Mouse (Mus musculus): Measurements from ENCODE around the gene Gm45716.
"Not testable (repeated sequence)": the region's sequence is repeated elsewhere in the genome, so short reads cannot be mapped to it uniquely, and the experiment has no call there.

The Gm45716 gene

GRCm38 (mm10) chr11:90251923-90252322 lies 64.4 kb downstream of the Gm45716 start:
- DNase-seq: no peak

- peak; percentile 36 to 39 for DNase-seq
Measured at GRCm38 (mm10) chr11:90252366-90252765, 64.9 kb downstream of the Gm45716 start.

GRCm38 (mm10) chr11:90254536-90254935 lies 67.1 kb downstream of the Gm45716 start:
- DNase-seq: no peak

DNA sequence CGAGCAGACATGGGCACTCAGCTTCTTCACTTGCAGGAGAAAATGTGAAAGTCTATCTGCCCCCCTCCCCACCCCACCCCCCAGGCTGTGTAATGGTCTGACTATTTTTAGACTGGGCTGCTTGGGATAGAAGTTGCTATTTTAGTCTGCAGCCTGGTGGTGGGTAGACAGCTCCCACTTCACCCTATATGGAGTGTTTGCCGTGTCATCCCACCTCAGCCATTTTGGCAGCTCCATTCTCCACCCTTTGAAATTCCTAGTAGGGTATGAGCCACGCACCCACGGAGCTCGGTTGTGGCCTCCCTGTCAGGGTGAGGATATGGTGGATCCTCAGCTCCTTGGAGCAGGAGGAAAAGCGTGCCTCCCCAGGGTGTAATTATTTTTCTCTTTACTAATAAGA lies 68.2 kb downstream of the Gm45716 start:
- DNase-seq: no peak

DNA sequence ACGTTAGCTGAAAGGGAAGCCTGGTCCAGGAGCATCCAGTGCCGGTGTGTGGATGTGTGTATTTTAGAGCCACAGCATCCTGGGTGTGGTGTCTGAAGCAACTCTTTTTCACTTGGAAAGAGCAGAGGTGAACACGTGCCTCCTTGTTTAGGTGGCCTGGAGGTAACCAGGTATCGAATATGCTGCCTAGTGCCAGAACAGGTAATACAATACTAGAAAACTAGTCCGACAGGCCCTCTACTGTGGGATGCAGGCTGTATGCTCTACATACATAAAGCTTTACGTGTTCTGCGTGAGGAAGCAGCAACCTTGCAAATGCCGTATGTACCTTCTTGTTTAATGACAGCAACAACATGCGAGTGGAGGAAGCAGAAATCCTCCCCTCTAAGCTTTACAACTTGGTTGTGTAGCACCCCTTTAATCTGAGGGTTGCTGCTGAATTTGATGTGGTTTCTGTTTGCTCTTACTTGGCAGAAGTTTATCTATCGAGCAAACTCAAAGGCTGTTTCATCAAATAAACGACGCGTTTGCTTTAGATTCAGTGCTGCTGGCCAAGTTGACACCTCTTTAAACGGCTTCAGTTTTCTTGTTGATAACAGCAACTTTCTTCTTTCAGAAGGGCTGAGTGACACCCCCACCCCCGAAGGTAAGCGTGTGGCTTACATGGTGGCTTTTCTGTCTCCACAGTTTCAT lies 69.5 kb downstream of the Gm45716 start:
- no peak for DNase-seq

DNA sequence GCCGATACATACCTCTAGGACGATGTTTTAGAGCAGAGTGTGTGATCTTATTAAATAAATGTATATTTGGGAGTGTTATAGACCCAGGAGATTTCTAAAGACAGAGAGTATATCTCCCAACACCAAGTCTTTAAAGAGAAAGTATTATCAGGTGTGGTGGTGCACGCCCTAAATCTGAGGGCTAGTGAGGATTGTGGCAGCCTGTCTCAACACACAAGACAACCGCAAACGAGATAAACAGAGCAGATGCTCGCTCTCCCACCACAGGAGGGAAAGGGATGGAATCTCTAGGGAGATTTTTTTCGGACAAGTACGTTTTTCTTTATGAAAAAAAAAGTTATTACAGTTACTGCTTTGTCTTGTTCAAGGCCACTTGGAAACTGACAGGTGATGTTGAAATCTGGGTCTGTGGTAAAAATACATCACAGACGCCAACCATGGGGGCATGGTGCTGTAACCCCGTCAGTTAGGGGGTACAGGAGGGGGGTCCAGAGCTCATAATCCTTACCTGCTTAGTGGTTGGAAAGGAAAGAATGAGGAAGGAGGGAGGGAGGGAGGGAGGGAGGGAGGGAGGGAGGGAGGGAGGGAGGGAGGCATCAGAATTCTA lies 70.9 kb downstream of the Gm45716 start:
- DNase-seq: no peak

DNA sequence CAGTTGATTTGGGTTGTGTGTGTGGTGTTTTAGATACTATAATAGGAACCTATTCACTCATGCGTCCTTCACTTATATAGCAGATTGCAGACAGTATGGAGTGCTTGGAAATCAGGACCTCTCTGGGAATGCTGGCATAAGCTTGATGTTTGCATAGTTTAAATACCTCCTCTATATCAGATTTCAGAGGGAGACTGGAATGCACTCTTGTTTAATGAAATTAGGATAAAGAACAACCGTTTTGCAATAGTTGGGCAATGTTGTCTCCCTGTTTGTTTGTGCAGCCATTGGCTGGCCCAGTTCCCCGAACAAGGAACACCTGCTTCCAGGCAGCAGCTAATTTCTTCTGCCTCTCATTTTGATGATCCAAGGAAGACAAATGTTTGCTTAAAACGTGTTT lies 71.6 kb downstream of the Gm45716 start:
- no peak for DNase-seq

GRCm38 (mm10) chr11:90259826-90260225 lies 72.3 kb downstream of the Gm45716 start:
- DNase-seq: no peak

DNA sequence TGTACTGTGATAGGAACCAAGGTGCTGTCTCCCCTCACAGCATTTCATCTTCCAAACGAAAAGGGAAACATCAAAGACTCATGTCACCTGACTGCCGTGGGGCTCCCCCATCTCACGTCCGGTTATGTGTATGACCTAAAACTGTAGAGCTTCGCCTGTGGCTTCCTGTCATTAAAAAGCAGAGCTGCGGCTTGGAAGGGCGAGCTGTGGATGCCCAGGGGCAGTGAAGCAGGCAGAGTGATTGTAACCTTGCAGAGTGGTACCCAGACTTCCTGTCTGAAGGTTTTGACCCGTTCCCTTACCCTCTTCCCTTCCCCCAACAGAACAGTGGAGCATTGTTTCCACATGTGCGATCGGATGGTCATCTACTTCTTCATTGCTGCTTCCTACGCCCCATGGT lies 76.7 kb downstream of the Gm45716 start:
- no peak for DNase-seq

GRCm38 (mm10) chr11:90265581-90265980 lies 78.1 kb downstream of the Gm45716 start:
- no peak for DNase-seq

DNA sequence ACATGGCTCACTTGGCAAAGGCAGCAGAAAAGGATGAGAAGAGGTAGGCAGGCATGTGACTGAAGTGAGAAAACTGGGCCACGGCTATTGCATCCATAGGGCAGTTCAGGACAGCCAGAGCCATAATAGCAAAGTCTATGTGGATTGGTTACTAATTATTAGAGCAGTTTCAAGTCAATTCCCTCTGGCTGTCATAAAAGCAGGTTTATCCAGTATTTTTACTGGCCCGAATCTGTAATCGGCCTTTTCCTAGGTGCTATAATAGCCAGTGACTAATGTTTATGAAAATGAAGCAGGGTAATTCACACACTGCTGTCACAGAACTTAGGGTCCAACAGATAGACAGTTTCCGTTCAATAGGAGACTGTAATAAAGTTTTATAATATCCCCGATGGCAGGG lies 81.5 kb downstream of the Gm45716 start:
- DNase-seq: no peak

DNA sequence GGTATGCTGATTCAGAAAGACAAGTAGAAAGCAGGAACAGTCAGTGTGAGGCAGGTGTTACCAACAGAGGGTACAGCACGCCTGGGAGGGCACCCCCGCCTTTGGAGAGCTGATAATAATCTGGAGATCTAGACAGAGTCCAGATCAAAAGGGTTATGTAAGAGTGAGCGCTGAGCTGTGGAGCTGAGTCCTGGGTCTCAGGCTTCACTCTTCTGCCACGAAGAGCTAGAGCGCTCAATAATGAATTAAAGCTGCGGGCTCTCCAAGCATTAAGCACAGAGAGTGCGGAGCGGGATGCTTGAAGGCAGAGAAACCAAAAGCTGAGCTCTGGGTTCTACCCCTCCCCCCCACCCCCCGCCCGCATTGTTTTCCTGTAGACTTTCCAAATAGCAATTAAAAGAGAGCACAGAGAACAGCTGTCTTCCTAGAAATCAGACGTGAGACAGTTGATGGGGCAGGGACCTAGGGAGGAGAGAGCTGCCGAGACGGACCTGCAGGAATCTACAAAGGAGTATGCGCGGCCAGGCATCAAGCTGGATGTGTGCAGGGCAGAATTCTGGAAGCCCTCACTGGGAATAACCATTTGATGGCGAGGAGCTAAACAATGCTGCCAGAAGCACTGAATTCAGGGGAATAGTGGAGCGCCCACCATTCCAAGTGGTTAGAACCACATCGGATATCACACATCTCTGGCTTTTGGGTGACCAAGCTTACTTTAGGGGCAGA lies 82.1 kb downstream of the Gm45716 start:
- DNase-seq: no peak

- no peak for DNase-seq
Measured at GRCm38 (mm10) chr11:90270132-90270877, 82.8 kb downstream of the Gm45716 start.

GRCm38 (mm10) chr11:90274187-90274586 lies 86.7 kb downstream of the Gm45716 start:
- no peak for DNase-seq

GRCm38 (mm10) chr11:90275663-90276062 lies 88.2 kb downstream of the Gm45716 start:
- DNase-seq: peak; percentile 62 to 69

GRCm38 (mm10) chr11:90276150-90276549 lies 88.7 kb downstream of the Gm45716 start:
- DNase-seq: peak in 1 of 2 experiments; percentile 31

- peak; percentile 62 to 64 for DNase-seq
Measured at GRCm38 (mm10) chr11:90276561-90276960, 89.1 kb downstream of the Gm45716 start.

GRCm38 (mm10) chr11:90280069-90280468 lies 92.6 kb downstream of the Gm45716 start:
- no peak for DNase-seq

DNA sequence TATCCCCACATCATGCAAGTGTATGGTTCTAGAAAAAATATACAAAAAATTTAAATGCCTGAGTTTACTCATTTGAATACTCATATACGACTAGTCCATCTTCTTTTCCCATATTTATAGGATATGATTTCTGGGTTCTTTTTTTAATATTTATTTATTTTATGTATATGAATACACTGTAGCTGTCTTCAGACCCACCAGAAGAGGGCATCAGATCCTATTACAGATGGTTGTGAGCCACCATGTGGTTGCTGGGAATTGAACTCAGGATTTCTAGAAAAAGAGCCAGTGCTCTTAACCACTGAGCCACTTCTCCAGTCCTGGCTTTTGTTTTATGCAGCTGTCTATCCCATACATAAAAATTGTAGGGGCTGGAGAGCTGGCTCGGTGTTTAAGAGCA lies 94.5 kb downstream of the Gm45716 start:
- DNase-seq: not testable (repeated sequence)

- no peak for DNase-seq
Measured at GRCm38 (mm10) chr11:90283159-90283558, 95.7 kb downstream of the Gm45716 start.

DNA sequence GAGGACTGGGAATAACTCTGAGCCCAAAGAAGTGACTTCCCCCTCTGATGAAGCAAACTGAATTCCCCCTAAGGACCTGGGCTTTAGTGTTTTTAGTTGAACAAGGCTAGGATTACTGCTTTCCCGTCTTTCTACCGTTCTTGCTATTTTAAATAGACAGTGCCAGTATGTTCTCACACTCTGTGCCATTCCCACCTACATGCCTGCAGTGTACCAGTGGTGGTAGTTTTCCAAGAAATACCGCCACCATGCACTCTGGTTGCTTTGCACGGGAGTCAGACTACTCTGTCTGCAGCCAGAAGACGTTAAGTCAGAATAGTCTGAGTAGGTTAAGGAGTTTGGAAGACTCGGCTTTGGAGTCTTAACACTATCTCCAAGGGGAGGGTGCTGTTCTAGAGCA lies 96.1 kb downstream of the Gm45716 start:
- DNase-seq: no peak

DNA sequence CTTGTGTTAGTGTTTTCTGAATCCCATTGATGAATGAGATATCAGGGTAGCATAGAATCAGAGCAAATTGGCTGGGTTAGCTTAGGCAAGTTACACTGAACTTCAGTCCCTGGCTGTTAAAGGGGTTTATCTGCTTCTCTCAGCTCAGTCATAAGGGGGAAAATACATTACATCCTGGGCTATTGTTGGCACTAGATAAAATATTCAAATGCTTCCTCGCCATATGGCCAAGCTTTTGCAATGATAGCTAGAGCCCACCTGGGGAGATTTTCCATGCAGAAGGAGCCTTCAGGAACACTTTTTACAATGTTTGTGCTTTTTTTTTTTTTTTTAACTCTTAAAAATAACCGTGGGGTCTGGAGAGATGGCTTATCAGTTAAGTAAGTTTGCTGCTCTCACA lies 96.6 kb downstream of the Gm45716 start:
- no peak for DNase-seq

DNA sequence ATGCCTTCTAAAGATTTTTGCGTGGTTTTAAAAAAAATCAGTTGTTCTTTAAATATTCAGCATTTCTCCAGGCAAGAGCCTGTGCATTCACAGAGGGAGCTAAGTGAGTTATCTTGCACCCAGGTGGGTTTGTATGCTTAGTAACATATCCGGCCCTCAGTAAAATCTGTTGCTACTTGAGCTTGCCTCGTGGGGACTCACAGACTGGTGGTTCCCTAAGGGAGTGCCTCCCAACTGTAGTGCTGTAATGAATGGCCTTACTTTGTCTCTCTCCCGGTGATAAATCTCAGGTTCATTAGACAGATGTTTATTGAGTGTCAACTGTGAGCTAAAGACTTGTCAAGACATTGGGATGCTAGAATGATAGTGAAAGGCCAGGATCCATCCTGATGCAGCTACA lies 97.1 kb downstream of the Gm45716 start:
- no peak for DNase-seq

Measured in cerebellum, postnatal 14 days (tissue).